Mouse (Mus musculus): ENCODE results near the gene Lgals2. TPM values are rescaled to one million over a fixed set of nuclear protein-coding genes. Genes with fewer than 3 reads are reported as not detected.
A peak's percentile ranks its signal among the peaks of the same experiment; 100 is the strongest.

The Lgals2 gene
- polyA plus RNA-seq, 1 experiment: 0.35 TPM

DNA sequence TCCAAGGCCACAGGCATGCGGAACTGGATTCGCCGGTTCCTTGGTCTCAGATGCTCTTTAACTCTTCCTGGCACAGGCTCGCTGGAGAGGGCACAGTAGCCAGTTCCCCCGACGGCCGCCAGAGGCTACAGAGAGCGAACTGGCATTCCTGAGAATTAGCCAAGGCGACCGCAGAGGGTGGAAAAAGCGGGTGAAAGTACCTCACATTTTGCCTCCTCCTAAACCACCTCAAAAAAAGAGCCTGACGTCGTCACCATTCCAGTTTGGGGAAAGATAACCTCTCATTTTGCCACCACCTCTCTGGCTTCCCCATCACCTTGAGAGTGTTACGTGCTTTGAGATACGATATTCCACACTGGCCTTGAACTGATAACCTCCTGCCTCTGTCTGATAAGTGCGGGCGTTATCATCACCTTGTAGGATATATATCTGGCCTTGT lies 20.9 kb upstream of the Lgals2 start:
- 0 out of 2 replicates have a peak, but pooled peaks have one; percentile 27 for TF ChIP-seq POLR2A (IDR thresholded peaks at IDR 0.05; ENCODE audit: extremely low read depth, insufficient read depth, low read length)
- TF ChIP-seq CTCF (IDR thresholded peaks at IDR 0.05; ENCODE audit: extremely low read depth, insufficient read depth, low read length): peak; percentile 47
- Histone ChIP-seq H3K4me3 (ENCODE audit: insufficient read depth, low read length) (peak overlapping the region; percentile 45), H3K4me1 (ENCODE audit: control insufficient read depth, insufficient read depth, low read length) (peaks cover 3% of the 10 kb centered on the region; the same call in 1 of the 2 replicates)

DNA sequence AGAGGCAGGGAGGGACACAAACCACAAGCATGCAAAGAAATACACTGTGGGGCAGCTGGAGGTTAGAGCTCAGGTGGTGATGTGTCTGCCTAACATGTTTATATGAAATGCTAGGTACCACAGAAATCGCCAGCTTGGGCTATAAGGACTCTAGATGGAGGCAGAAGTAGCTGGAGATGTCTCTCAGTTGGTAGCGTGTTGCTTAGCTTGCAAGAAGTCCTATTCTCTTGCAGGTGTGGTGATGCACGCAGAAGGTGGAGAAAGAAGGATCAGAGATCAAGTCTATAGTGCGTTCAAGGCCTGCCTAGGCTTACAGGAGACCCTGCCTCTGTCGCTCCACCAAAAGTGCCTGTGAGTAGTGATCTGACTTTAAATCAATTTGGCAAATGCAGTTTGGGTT lies 20.2 kb upstream of the Lgals2 start:
- no peak overlapping the region for H3K27ac ChIP-seq (ENCODE audit: insufficient read depth, low read length)
- H3K4me3 ChIP-seq (ENCODE audit: insufficient read depth, low read length): no peak overlapping the region; the same call in 1 of the 2 replicates

More for the DNA sequence above, 20.9 kb upstream of the Lgals2 start:
- peak overlapping the region; percentile 82 for H3K27ac ChIP-seq (ENCODE audit: insufficient read depth, low read length)

DNA sequence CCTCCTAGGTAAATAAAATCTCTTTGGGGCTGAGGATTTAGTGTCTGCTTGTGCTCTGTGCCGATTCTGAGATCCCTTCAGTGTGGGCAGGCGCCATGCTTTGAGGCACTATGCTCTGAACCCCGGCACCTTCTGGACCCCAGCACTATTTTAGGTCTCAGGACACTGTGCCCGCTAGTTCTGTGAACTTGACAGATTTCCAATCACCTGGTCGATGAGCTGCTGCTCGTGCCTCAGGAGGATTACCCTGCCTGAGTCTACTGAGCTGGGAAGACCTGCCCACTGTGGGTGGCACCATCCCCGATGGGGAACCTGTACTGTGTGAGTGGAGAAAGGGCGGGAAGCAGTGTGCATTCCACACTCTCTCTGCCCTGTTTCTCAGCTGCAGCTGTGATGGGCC lies 19.7 kb upstream of the Lgals2 start:
- TF ChIP-seq POLR2A (IDR thresholded peaks at IDR 0.05; ENCODE audit: extremely low read depth, insufficient read depth, low read length) (no peak), CTCF (IDR thresholded peaks at IDR 0.05; ENCODE audit: extremely low read depth, insufficient read depth, low read length) (no peak)
- Histone ChIP-seq H3K4me3 (ENCODE audit: insufficient read depth, low read length) (no peak overlapping the region), H3K4me1 (ENCODE audit: control insufficient read depth, insufficient read depth, low read length) (peaks cover 3% of the 10 kb centered on the region; the same call in 1 of the 2 replicates), H3K27ac (ENCODE audit: insufficient read depth, low read length) (no peak overlapping the region)

More for the DNA sequence above, 20.2 kb upstream of the Lgals2 start:
- TF ChIP-seq CTCF (IDR thresholded peaks at IDR 0.05; ENCODE audit: extremely low read depth, insufficient read depth, low read length) (no peak), POLR2A (IDR thresholded peaks at IDR 0.05; ENCODE audit: extremely low read depth, insufficient read depth, low read length) (no peak)
- peaks cover 3% of the 10 kb centered on the region; the same call in 1 of the 2 replicates for H3K4me1 ChIP-seq (ENCODE audit: control insufficient read depth, insufficient read depth, low read length)

DNA sequence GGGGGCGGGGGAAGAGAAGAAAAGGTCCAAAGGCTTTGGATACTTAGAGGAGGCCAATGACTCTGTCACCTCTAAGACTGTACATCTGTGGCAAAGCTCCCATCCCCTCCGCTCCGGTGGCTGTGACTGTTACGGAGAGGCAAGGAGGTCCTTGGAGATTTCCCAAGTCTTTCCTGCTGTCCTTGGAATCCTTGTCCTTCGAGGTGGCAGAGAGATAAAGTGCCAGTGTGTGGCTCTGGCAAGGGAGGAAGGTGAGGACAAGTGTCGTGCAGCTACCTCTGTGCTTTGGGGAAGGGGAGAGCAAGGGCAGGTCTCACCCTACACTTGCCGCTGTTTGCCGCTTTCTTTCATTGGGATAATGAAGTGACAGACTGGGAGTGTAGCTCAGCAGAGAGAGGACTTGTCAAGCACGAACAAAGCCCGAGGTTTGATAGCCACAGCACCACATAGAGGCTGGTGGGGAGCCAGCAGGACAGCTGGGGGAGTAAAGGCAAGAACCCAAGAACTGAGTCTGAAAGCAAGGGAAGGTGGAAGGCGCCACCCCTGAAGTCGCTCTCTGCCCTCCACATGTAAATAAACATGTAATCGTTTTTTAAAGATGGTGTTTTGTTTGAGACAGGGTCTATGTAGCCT lies 18.6 kb upstream of the Lgals2 start:
- H3K27ac ChIP-seq (ENCODE audit: insufficient read depth, low read length): no peak overlapping the region
- H3K4me3 ChIP-seq (ENCODE audit: insufficient read depth, low read length): no peak overlapping the region
- H3K4me1 ChIP-seq (ENCODE audit: control insufficient read depth, insufficient read depth, low read length): peaks cover 3% of the 10 kb centered on the region; the same call in 1 of the 2 replicates
- TF ChIP-seq POLR2A (IDR thresholded peaks at IDR 0.05; ENCODE audit: extremely low read depth, insufficient read depth, low read length): no peak
- no peak for TF ChIP-seq CTCF (IDR thresholded peaks at IDR 0.05; ENCODE audit: extremely low read depth, insufficient read depth, low read length)

DNA sequence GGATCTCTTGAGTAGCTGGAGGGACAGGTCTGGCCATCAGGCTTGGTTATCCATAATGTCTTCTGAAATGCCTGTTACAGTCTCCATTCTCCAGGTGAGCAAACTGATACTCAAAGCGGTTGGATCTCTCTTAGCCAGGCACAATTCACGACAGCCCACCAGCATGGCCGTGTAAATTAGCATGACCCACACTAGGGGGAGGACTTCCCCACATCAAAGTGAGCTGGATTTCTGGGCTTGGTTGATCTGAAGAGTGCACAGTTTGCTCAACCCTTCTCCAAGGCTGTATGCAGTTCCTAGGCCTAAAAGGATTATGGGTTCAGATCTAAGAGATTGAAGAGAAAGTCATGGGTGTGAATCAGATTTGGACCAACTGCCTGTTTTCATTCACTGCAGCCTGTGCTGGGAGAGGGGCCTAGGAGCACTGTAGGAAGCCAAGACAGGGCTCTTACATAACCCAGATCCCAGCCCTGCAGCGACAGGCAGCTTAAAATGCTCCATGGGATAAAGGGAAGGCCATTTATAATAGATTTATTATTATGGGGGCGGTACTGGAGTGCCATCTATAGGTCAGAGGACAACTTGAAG lies 16.8 kb upstream of the Lgals2 start:
- Histone ChIP-seq H3K27ac (ENCODE audit: insufficient read depth, low read length) (no peak overlapping the region), H3K4me3 (ENCODE audit: insufficient read depth, low read length) (no peak overlapping the region), H3K4me1 (ENCODE audit: control insufficient read depth, insufficient read depth, low read length) (0 out of 2 replicates have a peak, but pooled peaks cover 3% of the 10 kb centered on the region)
- no peak for TF ChIP-seq POLR2A (IDR thresholded peaks at IDR 0.05; ENCODE audit: extremely low read depth, insufficient read depth, low read length)
- TF ChIP-seq CTCF (IDR thresholded peaks at IDR 0.05; ENCODE audit: extremely low read depth, insufficient read depth, low read length): no peak

DNA sequence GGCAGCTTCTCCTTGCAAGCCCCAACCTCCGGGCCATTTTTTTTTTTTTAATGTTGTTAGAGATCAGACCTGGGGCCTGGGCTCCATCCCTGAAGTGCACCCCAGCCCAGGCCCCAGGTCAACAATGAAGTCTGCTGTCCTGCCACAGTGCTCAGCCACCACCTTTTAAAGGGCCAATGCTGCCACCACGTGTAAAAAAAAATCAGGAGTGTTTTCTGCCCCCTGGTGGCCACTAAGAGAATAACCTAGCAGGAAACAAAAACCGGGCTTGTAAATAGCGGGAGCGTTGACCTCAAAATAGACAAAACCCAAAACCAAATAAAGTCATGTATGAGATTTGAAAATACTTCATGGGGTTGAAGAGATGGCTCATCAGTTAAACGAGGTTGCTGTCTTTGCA lies 14.4 kb upstream of the Lgals2 start:
- Histone ChIP-seq H3K4me3 (ENCODE audit: insufficient read depth, low read length) (no peak overlapping the region), H3K4me1 (ENCODE audit: control insufficient read depth, insufficient read depth, low read length) (0 out of 2 replicates have a peak, but pooled peaks cover 1% of the 10 kb centered on the region), H3K27ac (ENCODE audit: insufficient read depth, low read length) (no peak overlapping the region)
- TF ChIP-seq CTCF (IDR thresholded peaks at IDR 0.05; ENCODE audit: extremely low read depth, insufficient read depth, low read length) (peak; percentile 53; the same call in 1 of the 2 replicates), POLR2A (IDR thresholded peaks at IDR 0.05; ENCODE audit: extremely low read depth, insufficient read depth, low read length) (no peak)

DNA sequence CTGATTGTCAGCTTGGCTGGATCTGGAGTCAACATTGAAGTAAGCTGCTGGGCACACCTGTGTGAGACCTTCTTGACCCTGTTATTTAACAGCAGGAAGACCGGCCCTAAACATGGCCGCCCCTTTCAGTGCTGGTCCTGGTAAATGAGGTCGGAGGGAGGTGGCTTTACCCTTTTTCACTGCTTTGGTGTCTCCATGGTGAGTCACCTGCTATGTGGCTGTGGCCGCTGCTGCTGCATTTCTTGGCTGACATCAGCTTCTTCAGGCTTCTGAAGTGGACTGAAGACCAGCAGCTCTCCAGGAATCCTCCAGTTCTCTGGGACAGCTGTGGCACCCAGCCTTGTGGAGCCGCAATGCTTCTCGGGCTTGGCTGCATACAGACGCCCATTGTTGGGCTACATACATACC lies 13.5 kb upstream of the Lgals2 start:
- Histone ChIP-seq H3K4me1 (ENCODE audit: control insufficient read depth, insufficient read depth, low read length) (0 out of 2 replicates have a peak, but pooled peaks cover 1% of the 10 kb centered on the region), H3K4me3 (ENCODE audit: insufficient read depth, low read length) (no peak overlapping the region), H3K27ac (ENCODE audit: insufficient read depth, low read length) (peak overlapping the region; percentile 24; the same call in 1 of the 2 replicates)
- no peak for TF ChIP-seq POLR2A (IDR thresholded peaks at IDR 0.05; ENCODE audit: extremely low read depth, insufficient read depth, low read length)
- TF ChIP-seq CTCF (IDR thresholded peaks at IDR 0.05; ENCODE audit: extremely low read depth, insufficient read depth, low read length): no peak

DNA sequence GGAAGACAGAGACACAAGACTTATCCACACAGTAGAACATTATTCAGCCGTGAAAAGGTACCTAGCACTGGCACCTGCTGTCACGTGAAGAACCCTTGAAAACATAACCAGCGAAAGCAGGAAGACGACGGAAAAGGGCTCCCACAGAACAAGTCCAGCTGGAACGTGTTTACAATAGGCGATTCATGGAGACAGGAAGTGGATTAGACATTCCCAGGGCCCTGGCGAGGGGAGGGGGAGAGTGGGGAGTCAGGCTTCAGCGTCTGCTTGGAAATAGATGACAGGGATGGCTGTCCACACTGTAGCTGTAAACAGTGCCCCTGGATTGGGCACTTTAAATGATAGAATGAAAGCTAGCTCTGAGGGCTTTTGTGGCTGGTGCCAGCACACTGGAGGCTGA lies 13.1 kb upstream of the Lgals2 start:
- no peak for TF ChIP-seq POLR2A (IDR thresholded peaks at IDR 0.05; ENCODE audit: extremely low read depth, insufficient read depth, low read length)
- TF ChIP-seq CTCF (IDR thresholded peaks at IDR 0.05; ENCODE audit: extremely low read depth, insufficient read depth, low read length): no peak
- 0 out of 2 replicates have a peak, but pooled peaks cover 1% of the 10 kb centered on the region for H3K4me1 ChIP-seq (ENCODE audit: control insufficient read depth, insufficient read depth, low read length)
- H3K4me3 ChIP-seq (ENCODE audit: insufficient read depth, low read length): no peak overlapping the region
- H3K27ac ChIP-seq (ENCODE audit: insufficient read depth, low read length): peak overlapping the region; percentile 24; the same call in 1 of the 2 replicates

DNA sequence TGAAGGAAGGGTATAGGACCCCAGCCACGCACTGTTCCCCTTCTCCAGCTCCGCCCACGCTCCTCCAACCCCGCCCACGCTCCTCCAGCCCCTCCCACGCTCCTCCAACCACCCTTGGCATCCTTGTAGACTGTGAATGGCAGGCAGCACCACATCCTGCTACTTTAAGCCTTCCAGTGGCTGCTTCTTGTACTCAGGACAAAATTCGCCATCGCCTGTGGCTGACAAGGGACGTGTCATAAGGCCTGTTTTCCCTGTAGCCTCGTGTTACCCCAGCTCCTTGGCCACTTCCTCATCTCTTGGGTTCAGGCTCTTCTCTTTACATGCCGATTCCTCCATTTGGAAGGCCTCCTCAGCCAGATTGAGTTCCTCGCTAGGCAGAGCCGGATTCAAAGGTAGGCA lies 8.5 kb upstream of the Lgals2 start:
- Histone ChIP-seq H3K4me1 (ENCODE audit: control insufficient read depth, insufficient read depth, low read length) (no peaks in the 10 kb centered on the region), H3K4me3 (ENCODE audit: insufficient read depth, low read length) (no peak overlapping the region), H3K27ac (ENCODE audit: insufficient read depth, low read length) (no peak overlapping the region)
- TF ChIP-seq CTCF (IDR thresholded peaks at IDR 0.05; ENCODE audit: extremely low read depth, insufficient read depth, low read length): no peak
- no peak for TF ChIP-seq POLR2A (IDR thresholded peaks at IDR 0.05; ENCODE audit: extremely low read depth, insufficient read depth, low read length)

Measured in cortical plate, adult 2 months (tissue).